Mouse (Mus musculus) CH12.LX (cell line): ENCODE measurements at regions not wholly inside any gene's neighbourhood (a gene's known extent, or its start where the extent isn't known, plus 50 kb on each side); places are given as distances from the start of the nearest gene placed in this dataset.

ENCODE experiments used
- BHLHE40 ChIP-seq: IDR thresholded peaks from 2 replicates; pipeline ENCODE4 v1.6.1; 2011; ENCODE audit warnings: mild to moderate bottlenecking, low read depth, low read length, improper control_type of control experiment
- CTCF ChIP-seq, 2 experiments: IDR thresholded peaks in 1 of 2; conservative IDR thresholded peaks in 1 of 2; 2 replicates each; pipeline ENCODE4 v1.5.1; 2011 to 2012; ENCODE audit warnings: low read depth in 2 of 2, low read length in 2 of 2, improper control_type of control experiment in 1 of 2, inconsistent platforms in 1 of 2, mild to moderate bottlenecking in 1 of 2, moderate library complexity in 1 of 2
- E2F4 ChIP-seq: IDR thresholded peaks from 2 replicates; pipeline ENCODE4 v1.6.1; 2011; ENCODE audit warnings: low read depth, low read length, improper control_type of control experiment; ENCODE audit not compliant: insufficient replicate concordance
- KAT2A ChIP-seq: IDR thresholded peaks from 2 replicates; pipeline ENCODE4 v1.6.1; 2012; ENCODE audit warnings: low read length, improper control_type of control experiment, inconsistent platforms; ENCODE audit not compliant: insufficient replicate concordance
- MAX ChIP-seq: IDR thresholded peaks from 2 replicates; pipeline ENCODE4 v1.6.1; 2011; ENCODE audit warnings: low read length, improper control_type of control experiment
- MXI1 ChIP-seq: IDR thresholded peaks from 2 replicates; pipeline ENCODE4 v1.6.1; 2011; ENCODE audit warnings: mild to moderate bottlenecking, low read depth, low read length, improper control_type of control experiment
- POLR2A ChIP-seq: IDR thresholded peaks from 2 replicates; pipeline ENCODE4 v1.6.1; 2011; ENCODE audit warnings: low read depth, mild to moderate bottlenecking, improper control_type of control experiment, low read length
- RAD21 ChIP-seq: IDR thresholded peaks from 2 replicates; pipeline ENCODE4 v1.6.1; 2011; ENCODE audit warnings: low read depth, mild to moderate bottlenecking, low read length, improper control_type of control experiment, moderate library complexity
- TCF12 ChIP-seq: IDR thresholded peaks from 2 replicates; pipeline ENCODE4 v1.6.1; 2014; ENCODE audit warnings: low read depth, mild to moderate bottlenecking, inconsistent platforms, low read length, improper control_type of control experiment
- USF1 ChIP-seq: IDR thresholded peaks from 2 replicates; pipeline ENCODE4 v1.6.1; 2014; ENCODE audit warnings: low read depth, mild to moderate bottlenecking, inconsistent platforms, low read length, improper control_type of control experiment

GRCm38 (mm10) chr16:76532928-76533217, 159.2 kb upstream of the Nrip1 start:
- TF ChIP-seq MAX (no peak), USF1 (no peak), BHLHE40 (no peak), CTCF (conservative IDR thresholded peaks at IDR 0.05 in 1 of 2, IDR thresholded peaks at IDR 0.05 in 1 of 2; ENCODE audit: low read depth in 2 of 2, low read length in 2 of 2) (no peak), POLR2A (no peak), MXI1 (no peak), E2F4 (no peak), RAD21 (no peak), KAT2A (no peak), TCF12 (no peak)
